ENCODE assay signal across 8 mouse cellular contexts in the genomic region with DNA sequence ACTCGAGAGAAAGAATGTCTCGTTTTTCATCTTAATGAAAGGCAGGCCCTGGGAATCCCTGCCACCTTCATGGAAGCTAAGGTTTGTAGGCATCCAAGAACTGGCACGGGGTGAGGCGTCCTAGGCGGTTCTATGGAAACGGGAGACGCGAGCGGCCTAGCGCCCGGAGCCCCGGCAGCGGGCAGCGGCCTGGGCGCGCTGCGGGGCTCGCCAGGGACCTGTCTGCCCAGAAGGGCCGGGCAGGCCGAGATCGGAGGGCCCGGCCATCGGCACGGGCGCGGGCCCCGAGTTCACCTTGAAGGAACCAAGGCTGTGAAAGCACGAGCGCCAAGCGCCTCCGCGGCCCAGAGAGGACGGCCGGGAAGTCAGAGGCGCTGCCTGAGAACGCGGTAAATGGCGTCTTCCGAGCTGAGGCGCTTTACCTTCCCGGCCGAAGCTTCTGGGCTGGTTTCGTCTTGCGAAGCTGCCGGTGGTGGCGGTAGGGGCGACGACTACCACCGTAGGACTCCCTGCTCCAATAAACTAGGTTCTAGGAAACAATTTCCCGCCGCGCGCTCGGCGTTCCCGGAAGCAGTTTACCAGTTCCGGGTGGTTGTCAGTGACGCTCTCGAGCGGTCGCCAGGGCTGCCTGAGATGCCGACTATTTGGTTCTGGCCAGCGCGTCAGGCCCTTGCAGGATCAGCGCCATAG. TPM values are rescaled to one million over a fixed set of nuclear protein-coding genes. Genes with fewer than 3 reads are reported as not detected.
A peak's percentile ranks its signal among the peaks of the same experiment; 100 is the strongest.
DNase-seq lines count a peak whose midpoint lies in the region; ATAC-seq and TF ChIP-seq lines count a peak whose summit lies in the region.

A gene (minus strand): TSS at position 543 of the 690 bp plus-strand sequence.
A gene (plus strand): TSS at position 610 of the 690 bp plus-strand sequence.

- H3K27ac ChIP-seq in MEL (ENCODE audit: control insufficient read depth, low read depth, low read length), result peak within 1 kb of the TSS; percentile 75
- H3K27ac ChIP-seq in cerebellum, adult 2 months (ENCODE audit: insufficient read depth, low read length), result 0 out of 2 replicates have a peak within 1 kb of the TSS, but pooled peaks have one; percentile 31
- peak within 1 kb of the TSS; percentile 79 for H3K27ac ChIP-seq in lung, embryonic 16.5 days (ENCODE audit: low read length)

- peak; percentile 98 for ATAC-seq in hematopoietic stem cell, adult 5-6 weeks (replicated peaks in 1 of 2; ENCODE audit: insufficient read depth in 1 of 2, low FRiP score in 2 of 2, low TSS enrichment in 1 of 2, low read depth in 1 of 2, poor library complexity in 2 of 2, severe bottlenecking in 2 of 2)
- ATAC-seq in lung, embryonic 16.5 days (ENCODE audit: low read depth), result peak; percentile 98

- TF ChIP-seq RAD21 in MEL (IDR thresholded peaks at IDR 0.05; ENCODE audit: low read depth, low read length), result no peak

- TF ChIP-seq CTCF in MEL (IDR thresholded peaks at IDR 0.05 in 2 of 3, conservative IDR thresholded peaks at IDR 0.05 in 1 of 3; ENCODE audit: control insufficient read depth in 1 of 3, insufficient read depth in 1 of 3, low read depth in 2 of 3, low read length in 3 of 3, poor library complexity in 1 of 3, severe bottlenecking in 1 of 3), result no peak
- no peak for TF ChIP-seq CTCF in cerebellum, adult 2 months (IDR thresholded peaks at IDR 0.05; ENCODE audit: borderline replicate concordance, insufficient read depth, low read depth, low read length)

- no peak for TF ChIP-seq EP300 in MEL (IDR thresholded peaks at IDR 0.05; ENCODE audit: low read depth in 1 of 2, low read length in 2 of 2)

- no peaks in the 10 kb centered on the region for H3K27me3 ChIP-seq in MEL (ENCODE audit: control insufficient read depth in 1 of 2, insufficient read depth in 2 of 2, low read length in 2 of 2)
- H3K27me3 ChIP-seq in cerebellum, adult 2 months (ENCODE audit: control insufficient read depth, insufficient read depth, low read length), result no peaks in the 10 kb centered on the region
- no peaks in the 10 kb centered on the region for H3K27me3 ChIP-seq in lung, embryonic 16.5 days (ENCODE audit: control insufficient read depth, insufficient read depth, low read depth, low read length)

- TF ChIP-seq POLR2A in MEL (IDR thresholded peaks at IDR 0.05; ENCODE audit: control insufficient read depth in 1 of 2, insufficient read depth in 1 of 2, low read depth in 1 of 2, low read length in 2 of 2, poor library complexity in 1 of 2), result peak in 1 of 2 experiments; percentile 78; a peak in 2 of 4 replicates
- TF ChIP-seq POLR2A in cerebellum, adult 2 months (IDR thresholded peaks at IDR 0.05; ENCODE audit: borderline replicate concordance, insufficient read depth, low read length), result peak; percentile 44; the same call in 1 of the 2 replicates

- under 1% methylated on average over 65 of the region's 65 CpGs for WGBS in cerebellum, adult 2 months
- WGBS in lung, embryonic 16.5 days, result under 1% methylated on average over 65 of the region's 65 CpGs

- peaks cover 0 to 17% of the 10 kb centered on the region in 2 experiments; a peak in 2 of 4 replicates for H3K36me3 ChIP-seq in MEL (ENCODE audit: control insufficient read depth in 1 of 2, insufficient read depth in 2 of 2, low read length in 2 of 2)
- H3K36me3 ChIP-seq in lung, embryonic 16.5 days (ENCODE audit: control insufficient read depth, insufficient read depth, low read length), result no peaks in the 10 kb centered on the region

- H3K9me3 ChIP-seq in MEL (replicated peaks; ENCODE audit: insufficient read depth, low read length), result no peaks in the 10 kb centered on the region
- no peaks in the 10 kb centered on the region for H3K9me3 ChIP-seq in lung, embryonic 16.5 days (ENCODE audit: control insufficient read depth, low read length)

- H3K4me1 ChIP-seq in MEL (ENCODE audit: control insufficient read depth in 1 of 2, insufficient read depth in 2 of 2, low read length in 2 of 2), result peaks cover 2 to 8% of the 10 kb centered on the region in 2 experiments
- no peaks in the 10 kb centered on the region for H3K4me1 ChIP-seq in cerebellum, adult 2 months (ENCODE audit: control insufficient read depth, insufficient read depth, low read length)
- H3K4me1 ChIP-seq in lung, embryonic 16.5 days (replicated peaks; ENCODE audit: control insufficient read depth, insufficient read depth, low read length), result peaks cover 2% of the 10 kb centered on the region; the same call in 1 of the 2 replicates

- peak; percentile 93 for DNase-seq in MEL (ENCODE audit: low read depth, low spot score)
- DNase-seq in cerebellum, adult 2 months, result peak; percentile 88 to 89
- peak; percentile 89 for DNase-seq in forelimb bud, embryonic 11.5 days (ENCODE audit: low read depth, low spot score)
- DNase-seq in layer of hippocampus, adult 9-10 months (ENCODE audit: low spot score), result peak; percentile 72
- DNase-seq in ovary, postnatal 10 days (ENCODE audit: low spot score), result peak; percentile 82
- peak; percentile 71 for DNase-seq in thymus, postnatal 10 days (ENCODE audit: low spot score in 2 of 2)

- peak within 1 kb of the TSS; percentile 60 to 91 for H3K4me3 ChIP-seq in MEL (ENCODE audit: control insufficient read depth in 1 of 2, insufficient read depth in 1 of 2, low read depth in 2 of 2, low read length in 2 of 2)
- H3K4me3 ChIP-seq in cerebellum, adult 2 months (replicated peaks; ENCODE audit: insufficient read depth, low read depth, low read length), result peak within 1 kb of the TSS; percentile 99
- peak within 1 kb of the TSS; percentile 71 for H3K4me3 ChIP-seq in lung, embryonic 16.5 days (ENCODE audit: low read length)

- peak within 1 kb of the TSS; percentile 72 for H3K4me2 ChIP-seq in lung, embryonic 16.5 days (ENCODE audit: low read depth, low read length)

- H3K79me2 ChIP-seq in MEL (ENCODE audit: control insufficient read depth, insufficient read depth, low read length, poor library complexity), result peaks cover 18% of the 10 kb centered on the region

- H3K9ac ChIP-seq in MEL (ENCODE audit: control insufficient read depth, low read depth, low read length, poor library complexity, severe bottlenecking), result peak within 1 kb of the TSS; percentile 93
- H3K9ac ChIP-seq in lung, embryonic 16.5 days (ENCODE audit: low read length), result peak within 1 kb of the TSS; percentile 83

TF ChIP-seq in MEL, 35 proteins besides CTCF, POLR2A, EP300 and RAD21:
- TF ChIP-seq HCFC1 (IDR thresholded peaks at IDR 0.05; ENCODE audit: low read depth, low read length), result peak; percentile 92
- TF ChIP-seq UBTF (IDR thresholded peaks at IDR 0.05; ENCODE audit: borderline replicate concordance, insufficient read depth, low read depth, low read length), result 0 out of 2 replicates have a peak, but pooled peaks have one; percentile 27
- TF ChIP-seq ELF1 (IDR thresholded peaks at IDR 0.05; ENCODE audit: low read depth, low read length), result peak; percentile 60; the same call in 1 of the 2 replicates
- no peak for TF ChIP-seq SMC3 (IDR thresholded peaks at IDR 0.05; ENCODE audit: low read depth, low read length)
- peak; percentile 67 for TF ChIP-seq NELFE (IDR thresholded peaks at IDR 0.05; ENCODE audit: low read depth, low read length)
- no peak for TF ChIP-seq MEF2A (IDR thresholded peaks at IDR 0.05; ENCODE audit: extremely low read depth, insufficient replicate concordance, low read depth, low read length, poor library complexity, severe bottlenecking)
- TF ChIP-seq SIN3A (IDR thresholded peaks at IDR 0.05; ENCODE audit: low read length), result peak; percentile 98
- TF ChIP-seq TBP (IDR thresholded peaks at IDR 0.05; ENCODE audit: low read depth, low read length), result peak; percentile 77
- peak; percentile 100 for TF ChIP-seq E2F4 (IDR thresholded peaks at IDR 0.05; ENCODE audit: borderline replicate concordance, low read depth, low read length)
- TF ChIP-seq USF1 (IDR thresholded peaks at IDR 0.05; ENCODE audit: low read depth, low read length), result no peak

RNA-seq across cellular contexts. Expression of the first gene that starts in this region (rescaled TPM):
- total RNA-seq in MEL (2012; rRNA removed), result 16.9 and 17.1 TPM in 2 replicates
- polyA plus RNA-seq in MEL (2012; ENCODE audit: insufficient read depth in 1 of 2, insufficient read length in 2 of 2, low read depth in 1 of 2, low replicate concordance in 2 of 2, missing spikeins in 1 of 2), result 10 to 100 TPM in 1 of 2 experiments, not detected in 1; 20.9 TPM
- 18.6 and 20.5 TPM in 2 replicates for polyA plus RNA-seq in cerebellum, adult 2 months (2012; rRNA removed)
- total RNA-seq in hematopoietic stem cell, adult 5-6 weeks (2017), result 43.5 and 44.4 TPM in 2 replicates
- polyA plus RNA-seq in lung, embryonic 16.5 days (2015; fragmentation: Nextera tagmentation; extraction: Ambion mirVana), result 37.9 and 40.8 TPM in 2 replicates

RNA-seq across cellular contexts. Expression of the second gene that starts in this region (rescaled TPM):
- 4.0 TPM in 2 replicates for total RNA-seq in MEL (2012; rRNA removed)
- polyA plus RNA-seq in MEL (2012; ENCODE audit: insufficient read depth in 1 of 2, insufficient read length in 2 of 2, low read depth in 1 of 2, low replicate concordance in 2 of 2, missing spikeins in 1 of 2), result 1 to 10 TPM in 1 of 2 experiments, not detected in 1; 1.6 TPM
- 3.7 and 5.4 TPM in 2 replicates for polyA plus RNA-seq in cerebellum, adult 2 months (2012; rRNA removed)
- total RNA-seq in hematopoietic stem cell, adult 5-6 weeks (2017), result 1.4 and 13.3 TPM in 2 replicates
- 8.3 and 10.5 TPM in 2 replicates for polyA plus RNA-seq in lung, embryonic 16.5 days (2015; fragmentation: Nextera tagmentation; extraction: Ambion mirVana)

Comparison
In these comparisons a context has a peak if more than half of its experiments do, and no peak if none do; other contexts are left out.
1. Peak in every context shown above with its lines: DNase-seq, ATAC-seq, H3K4me3 ChIP-seq and H3K27ac ChIP-seq.